Mouse (Mus musculus): ENCODE measurements at regions not wholly inside any gene's neighbourhood (a gene's known extent, or its start where the extent isn't known, plus 50 kb on each side); places are given as distances from the start of the nearest gene placed in this dataset.
"Not testable (repeated sequence)": the region's sequence is repeated elsewhere in the genome, so short reads cannot be mapped to it uniquely, and the experiment has no call there.

DNA sequence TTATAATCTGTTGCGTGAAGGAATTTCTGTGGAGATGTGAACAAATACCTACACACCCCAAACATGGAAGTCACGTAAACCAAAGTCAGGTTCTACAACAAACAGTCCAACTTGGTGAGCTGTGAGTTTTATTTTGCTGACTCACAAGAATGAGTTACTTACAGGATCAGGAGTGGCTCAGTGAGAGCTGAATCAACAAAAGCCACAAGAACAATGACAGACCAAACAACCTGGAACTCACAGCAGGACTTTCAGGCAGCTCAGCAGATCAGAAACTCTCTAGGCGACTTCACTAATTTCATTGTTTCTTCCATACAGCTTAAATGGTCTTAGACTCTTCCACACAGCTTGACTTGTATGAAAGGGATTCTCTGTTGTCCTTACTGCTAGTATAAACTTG lies 254.4 kb upstream of the Lrrc4c start:
- DNase-seq: no peak

DNA sequence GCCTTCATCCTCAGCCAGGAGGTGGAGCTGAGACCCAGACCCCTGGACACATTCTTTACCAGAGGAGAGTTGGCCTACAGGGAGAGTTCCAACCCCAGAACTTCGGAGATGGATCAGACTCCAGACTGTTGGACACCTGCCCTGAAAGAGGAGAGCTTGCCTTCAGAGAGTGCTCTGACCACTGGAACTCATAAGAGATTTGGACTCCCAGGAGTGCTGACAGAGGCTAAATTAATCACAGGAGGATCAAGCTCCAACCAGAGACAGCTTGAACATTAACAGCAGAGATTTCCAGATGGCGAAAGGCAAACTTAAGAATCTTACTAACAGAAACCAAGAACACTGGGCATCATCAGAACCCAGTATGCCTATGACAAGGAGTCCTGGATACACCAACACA lies 209.5 kb upstream of the Lrrc4c start:
- not testable (repeated sequence) for DNase-seq

DNA sequence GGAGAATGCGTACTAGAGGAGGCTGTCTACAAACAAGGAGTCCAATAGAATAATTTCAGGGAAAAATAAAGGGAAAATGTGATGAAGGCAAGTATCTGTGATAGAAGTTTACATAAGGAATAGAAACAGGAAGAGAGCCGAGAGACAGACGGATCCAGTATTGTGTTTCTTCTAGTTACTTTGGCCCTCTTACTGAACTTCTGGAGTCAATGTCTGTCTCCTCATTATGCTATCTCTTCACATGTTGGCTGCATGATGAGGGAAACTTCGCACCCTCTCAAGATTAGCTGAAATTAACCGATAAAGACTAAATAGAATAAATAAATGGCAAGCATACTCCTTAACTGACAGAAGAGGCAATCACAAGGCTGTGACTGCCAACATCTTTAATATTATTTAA lies 197.9 kb upstream of the Lrrc4c start:
- DNase-seq: no peak

GRCm38 (mm10) chr2:96138570-96138969 lies 179.4 kb upstream of the Lrrc4c start:
- DNase-seq: no peak

DNA sequence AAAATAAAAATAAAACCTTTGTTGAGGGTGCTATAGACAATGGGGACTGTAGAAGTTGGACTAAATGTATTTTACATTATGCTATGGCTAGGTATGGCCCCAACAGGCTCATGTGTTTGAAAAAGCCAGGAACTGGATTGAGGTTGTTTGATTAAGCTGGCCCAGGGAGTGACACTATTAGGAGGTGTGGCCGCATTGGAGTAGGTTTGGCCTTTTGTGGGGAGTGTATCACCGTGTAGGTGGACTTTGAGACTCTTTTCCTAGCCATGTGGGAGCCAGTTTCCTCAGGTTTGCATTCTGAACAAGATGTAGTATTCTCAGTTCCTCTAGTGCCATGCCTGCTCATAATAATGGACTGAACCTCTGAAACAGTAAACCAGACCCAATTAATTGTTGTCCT lies 162.7 kb upstream of the Lrrc4c start:
- DNase-seq: no peak

GRCm38 (mm10) chr2:96166624-96167023 lies 151.3 kb upstream of the Lrrc4c start:
- peak in 1 of 2 experiments; percentile 3 for DNase-seq
